Mouse (Mus musculus): ENCODE data around the gene Akap6. TPM values are rescaled to one million over a fixed set of nuclear protein-coding genes. Genes with fewer than 3 reads are reported as not detected.

Akap6 gene
- total and polyA plus RNA-seq, 3 experiments: 0.12 to 0.42 (median 0.33) TPM

DNA sequence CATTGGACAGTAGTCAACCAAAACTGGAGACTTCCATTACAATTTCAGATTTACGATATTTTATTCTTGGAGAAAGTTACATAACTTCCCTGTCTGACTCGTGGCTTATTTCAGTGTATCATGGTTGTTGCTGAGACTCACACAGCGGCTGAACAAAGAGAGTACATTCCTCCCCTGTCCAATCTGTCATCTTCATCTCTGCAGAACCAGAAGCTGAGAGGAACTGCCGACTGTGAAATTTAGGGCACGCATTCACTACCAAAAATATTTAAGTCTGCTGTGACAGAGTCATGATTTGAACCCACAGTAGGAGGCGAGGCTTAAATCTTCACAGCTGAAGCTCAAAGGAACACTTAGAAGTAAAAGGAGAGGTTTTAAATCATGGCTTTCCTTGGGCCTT is 134.0 kb downstream of the Akap6 start:
- Histone ChIP-seq H3K4me2 (ENCODE audit: insufficient read depth, low read depth, poor library complexity, severe bottlenecking) (no peak overlapping the region), H3K79me2 (replicated peaks; ENCODE audit: control insufficient read depth, extremely low read depth, insufficient read depth, poor library complexity, severe bottlenecking) (no peaks in the 10 kb centered on the region), H3K4me1 (ENCODE audit: control insufficient read depth in 1 of 2, insufficient read depth in 2 of 2) (peaks cover 0 to 8% of the 10 kb centered on the region in 2 experiments; a peak in 2 of 4 replicates), H3K27ac (ENCODE audit: insufficient read depth, low read depth) (no peak overlapping the region), H3K36me3 (replicated peaks in 1 of 2; ENCODE audit: control insufficient read depth in 1 of 2, insufficient read depth in 1 of 2, low read length in 1 of 2) (no peaks in the 10 kb centered on the region), H3K9me3 (replicated peaks; ENCODE audit: low read length) (no peaks in the 10 kb centered on the region), H3K9ac (ENCODE audit: insufficient read depth, low read depth) (no peak overlapping the region), H3K27me3 (replicated peaks) (no peaks in the 10 kb centered on the region), H3K4me3 (replicated peaks in 1 of 3; ENCODE audit: low read depth in 2 of 3, low read length in 2 of 3, poor library complexity in 1 of 3) (no peak overlapping the region)
- dilution Hi-C loops (cut with MboI; ENCODE audit: extremely low pct_ligation_motif_present, extremely low pct_unique_long_range_greater_than_20kb, low sequenced_read_pairs) (no loop called here), in situ Hi-C loops (cut with MboI; ENCODE audit: low pct_ligation_motif_present, low pct_unique_long_range_greater_than_20kb, low sequenced_read_pairs) (loop anchor here (25.0 kb wide), 3 partner anchors 196 to 821 kb away; partner anchors contain the start of gene Dtd2)
- DNase-seq (ENCODE audit: extremely low read depth): no peak
- TF ChIP-seq USF1 (IDR thresholded peaks at IDR 0.05; ENCODE audit: low read depth, low read length): no peak
- no peak for TF ChIP-seq SIN3A (IDR thresholded peaks at IDR 0.05; ENCODE audit: low read length)
- no peak for TF ChIP-seq MYC (IDR thresholded peaks at IDR 0.05; ENCODE audit: low read depth, low read length)
- no peak for TF ChIP-seq RCOR1 (conservative IDR thresholded peaks at IDR 0.05; ENCODE audit: low read depth, low read length)
- no peak for TF ChIP-seq CHD2 (IDR thresholded peaks at IDR 0.05; ENCODE audit: low read length)
- TF ChIP-seq JUN (IDR thresholded peaks at IDR 0.05; ENCODE audit: insufficient read depth, low read depth, low read length): no peak
- no peak for TF ChIP-seq ZMIZ1 (IDR thresholded peaks at IDR 0.05; ENCODE audit: low read depth, low read length)
- TF ChIP-seq PAX5 (IDR thresholded peaks at IDR 0.05; ENCODE audit: low read length): no peak
- TF ChIP-seq CTCF (conservative IDR thresholded peaks at IDR 0.05 in 1 of 2, IDR thresholded peaks at IDR 0.05 in 1 of 2; ENCODE audit: low read depth in 2 of 2, low read length in 2 of 2): no peak
- no peak for TF ChIP-seq RAD21 (IDR thresholded peaks at IDR 0.05; ENCODE audit: low read depth, low read length)
- TF ChIP-seq ZKSCAN1 (IDR thresholded peaks at IDR 0.05; ENCODE audit: borderline replicate concordance, low read depth, low read length): no peak
- TF ChIP-seq ELF1 (IDR thresholded peaks at IDR 0.05; ENCODE audit: low read depth, low read length): no peak

DNA sequence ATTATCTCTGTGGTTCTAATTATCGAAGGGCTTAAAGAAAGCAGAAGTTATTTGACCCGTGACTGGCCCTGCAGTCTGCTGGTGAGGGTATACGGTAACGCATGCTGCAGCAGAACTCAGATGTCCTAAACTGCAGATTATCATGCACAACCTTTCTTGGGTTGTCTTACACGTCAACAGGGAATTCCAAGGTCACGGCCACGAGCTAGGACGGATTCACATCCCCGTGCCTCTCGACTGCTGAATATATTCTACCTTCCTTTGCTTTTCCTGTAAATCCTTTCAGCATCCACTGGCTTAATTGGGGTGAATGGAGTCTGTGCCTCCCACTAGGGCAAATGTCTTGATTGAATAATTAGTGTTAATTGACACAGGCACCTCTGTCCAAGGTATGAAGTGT is 134.9 kb downstream of the Akap6 start:
- TF ChIP-seq SMC3 (IDR thresholded peaks at IDR 0.05; ENCODE audit: low read depth, low read length) (no peak), POLR2AphosphoS2 (IDR thresholded peaks at IDR 0.05; ENCODE audit: low read depth, low read length) (no peak), CTCF (conservative IDR thresholded peaks at IDR 0.05 in 1 of 2, IDR thresholded peaks at IDR 0.05 in 1 of 2; ENCODE audit: low read depth in 2 of 2, low read length in 2 of 2) (no peak), ZNF384 (IDR thresholded peaks at IDR 0.05; ENCODE audit: low read depth, low read length) (no peak), UBTF (IDR thresholded peaks at IDR 0.05; ENCODE audit: low read depth, low read length) (no peak), MYC (IDR thresholded peaks at IDR 0.05; ENCODE audit: low read depth, low read length) (no peak), MEF2A (IDR thresholded peaks at IDR 0.05; ENCODE audit: borderline replicate concordance, low read depth, low read length) (no peak), POLR2A (IDR thresholded peaks at IDR 0.05; ENCODE audit: low read depth, low read length) (no peak), IRF4 (IDR thresholded peaks at IDR 0.05; ENCODE audit: low read depth, low read length) (no peak), NRF1 (IDR thresholded peaks at IDR 0.05; ENCODE audit: low read depth, low read length) (no peak), MAX (IDR thresholded peaks at IDR 0.05; ENCODE audit: low read length) (no peak)
- Histone ChIP-seq H3K4me2 (ENCODE audit: insufficient read depth, low read depth, poor library complexity, severe bottlenecking) (no peak overlapping the region), H3K9me3 (replicated peaks; ENCODE audit: low read length) (no peaks in the 10 kb centered on the region), H3K4me3 (replicated peaks in 1 of 3; ENCODE audit: low read depth in 2 of 3, low read length in 2 of 3, poor library complexity in 1 of 3) (no peak overlapping the region), H3K9ac (ENCODE audit: insufficient read depth, low read depth) (no peak overlapping the region), H3K4me1 (ENCODE audit: control insufficient read depth in 1 of 2, insufficient read depth in 2 of 2) (peaks cover 0 to 3% of the 10 kb centered on the region in 2 experiments; a peak in 1 of 4 replicates), H3K79me2 (replicated peaks; ENCODE audit: control insufficient read depth, extremely low read depth, insufficient read depth, poor library complexity, severe bottlenecking) (no peaks in the 10 kb centered on the region), H3K27me3 (replicated peaks) (no peaks in the 10 kb centered on the region), H3K27ac (ENCODE audit: insufficient read depth, low read depth) (no peak overlapping the region), H3K36me3 (replicated peaks in 1 of 2; ENCODE audit: control insufficient read depth in 1 of 2, insufficient read depth in 1 of 2, low read length in 1 of 2) (no peaks in the 10 kb centered on the region)
- DNase-seq (ENCODE audit: extremely low read depth): no peak
- in situ Hi-C loops (cut with MboI; ENCODE audit: low pct_ligation_motif_present, low pct_unique_long_range_greater_than_20kb, low sequenced_read_pairs) (loop anchor here (25.0 kb wide), 3 partner anchors 197 to 822 kb away; partner anchors contain the start of gene Dtd2), dilution Hi-C loops (cut with MboI; ENCODE audit: extremely low pct_ligation_motif_present, extremely low pct_unique_long_range_greater_than_20kb, low sequenced_read_pairs) (no loop called here)
